In the genomic region with DNA sequence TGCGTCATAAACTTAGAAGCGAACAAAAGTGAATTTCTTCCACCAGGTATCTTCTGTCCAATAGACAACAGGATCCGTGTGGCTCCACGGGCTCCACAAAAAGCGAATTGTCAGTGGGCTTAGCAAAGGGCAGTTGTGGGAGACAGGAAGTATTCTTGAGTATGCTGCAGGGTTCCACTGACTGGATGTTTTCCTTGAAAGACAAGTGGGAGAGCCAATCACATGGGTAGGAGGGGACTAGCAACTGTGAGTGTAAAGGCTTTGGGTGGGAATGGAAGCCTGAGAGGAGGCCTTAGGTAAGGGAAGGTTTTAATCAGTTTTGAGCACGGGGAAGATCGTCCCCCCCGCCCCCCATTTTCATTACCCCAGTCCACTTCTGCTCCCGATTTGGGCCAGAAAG, we compare ENCODE assay signal across 10 mouse cellular contexts. TPM values are rescaled to one million over a fixed set of nuclear protein-coding genes. Genes with fewer than 3 reads are reported as not detected.
DNase-seq lines count a peak whose midpoint lies in the region; ATAC-seq and TF ChIP-seq lines count a peak whose summit lies in the region.
"Had no signal": no experiment of that assay in that cellular context is flagged by ENCODE, and none has a peak within 500 bp of the region (broad histone marks: within the 10 kb centered on the region; RNA-seq: fewer than 3 reads in every experiment).

No protein-coding gene starts in this region.

- H3K9me3 ChIP-seq in hindbrain, embryonic 10.5 days = no peaks in the 10 kb centered on the region
- no peaks in the 10 kb centered on the region for H3K9me3 ChIP-seq in midbrain, embryonic 12.5 days

- H3K36me3 ChIP-seq in hindbrain, embryonic 10.5 days = no peaks in the 10 kb centered on the region
- H3K36me3 ChIP-seq in midbrain, embryonic 12.5 days = no peaks in the 10 kb centered on the region

- no peak overlapping the region for H3K9ac ChIP-seq in midbrain, embryonic 12.5 days (replicated peaks)

- peak; percentile 28 to 37 for DNase-seq in left cerebral cortex, postnatal 14 days (ENCODE audit: low spot score in 2 of 2)
- DNase-seq in left cerebral cortex, adult 9 months (ENCODE audit: low spot score in 2 of 2) = no peak
- peak; percentile 94 for DNase-seq in ZHBTc4 (ENCODE audit: low read depth, low spot score)
- DNase-seq in hindbrain, embryonic 10.5 days (ENCODE audit: low spot score) = peak; percentile 5
- no peak for DNase-seq in cerebellum, adult 2 months
- no peak for DNase-seq in spleen, postnatal 36 days (ENCODE audit: low spot score in 2 of 2)
- no peak for DNase-seq in cerebellum, adult 18-20 months

- intact Hi-C loops in left cerebral cortex, postnatal 14 days (cut with DNase I) = no loop called here

- no peak overlapping the region for H3K27ac ChIP-seq in hindbrain, embryonic 10.5 days
- H3K27ac ChIP-seq in midbrain, embryonic 12.5 days (replicated peaks) = no peak overlapping the region
- H3K27ac ChIP-seq in cerebellum, adult 2 months (ENCODE audit: insufficient read depth, low read length) = no peak overlapping the region

- TF ChIP-seq POLR2A in cerebellum, adult 2 months (IDR thresholded peaks at IDR 0.05; ENCODE audit: borderline replicate concordance, insufficient read depth, low read length) = no peak

- 74% methylated on average over 9 of the region's 9 CpGs for WGBS in hindbrain, embryonic 10.5 days
- 66% methylated on average over 9 of the region's 9 CpGs for whole genome bisulfite sequencing in midbrain, embryonic 12.5 days
- WGBS in cerebellum, adult 2 months = 70% methylated on average over 9 of the region's 9 CpGs

- H3K27me3 ChIP-seq in hindbrain, embryonic 10.5 days (ENCODE audit: insufficient read depth, poor library complexity, severe bottlenecking) = no peaks in the 10 kb centered on the region
- no peaks in the 10 kb centered on the region for H3K27me3 ChIP-seq in midbrain, embryonic 12.5 days
- no peaks in the 10 kb centered on the region for H3K27me3 ChIP-seq in cerebellum, adult 2 months (ENCODE audit: control insufficient read depth, insufficient read depth, low read length)

- no peak overlapping the region for H3K4me2 ChIP-seq in midbrain, embryonic 12.5 days (replicated peaks)

- ATAC-seq in midbrain, embryonic 12.5 days (ENCODE audit: low FRiP score, low read depth) = peak; percentile 72; the same call in 1 of the 2 replicates

- no peaks in the 10 kb centered on the region for H3K4me1 ChIP-seq in hindbrain, embryonic 10.5 days (replicated peaks)
- H3K4me1 ChIP-seq in midbrain, embryonic 12.5 days = no peaks in the 10 kb centered on the region
- no peaks in the 10 kb centered on the region for H3K4me1 ChIP-seq in cerebellum, adult 2 months (ENCODE audit: control insufficient read depth, insufficient read depth, low read length)

- H3K4me3 ChIP-seq in hindbrain, embryonic 10.5 days = no peak overlapping the region
- H3K4me3 ChIP-seq in midbrain, embryonic 12.5 days = no peak overlapping the region
- H3K4me3 ChIP-seq in cerebellum, adult 2 months (replicated peaks; ENCODE audit: insufficient read depth, low read depth, low read length) = no peak overlapping the region

- no peak for TF ChIP-seq CTCF in cerebellum, adult 2 months (IDR thresholded peaks at IDR 0.05; ENCODE audit: borderline replicate concordance, insufficient read depth, low read depth, low read length)

RNA-seq across cellular contexts. Expression of a gene that starts 16.9 kb away (rescaled TPM):
- 1 to 10 TPM; 2.1 TPM for total RNA-seq in left cerebral cortex, postnatal 14 days (2021)
- polyA plus RNA-seq in hindbrain, embryonic 10.5 days (2016; fragmentation: Nextera tagmentation; extraction: Ambion mirVana) = 0.40 and 1.1 TPM in 2 replicates
- polyA plus RNA-seq in midbrain, embryonic 12.5 days (2016; fragmentation: Nextera tagmentation; extraction: Ambion mirVana) = 1.0 and 2.0 TPM in 2 replicates
- 0.59 and 1.6 TPM in 2 replicates for polyA plus RNA-seq in cerebellum, adult 2 months (2012; rRNA removed)
- total RNA-seq: common myeloid progenitor, adult 5-6 weeks had no signal

RNA-seq across cellular contexts. Expression of a gene that starts 24.0 kb away (rescaled TPM):
- 100 to 1,000 TPM; 135 to 136 TPM for total RNA-seq in left cerebral cortex, postnatal 14 days (2021)
- 36.6 and 44.2 TPM in 2 replicates for polyA plus RNA-seq in hindbrain, embryonic 10.5 days (2016; fragmentation: Nextera tagmentation; extraction: Ambion mirVana)
- polyA plus RNA-seq in midbrain, embryonic 12.5 days (2016; fragmentation: Nextera tagmentation; extraction: Ambion mirVana) = 82.8 and 91.4 TPM in 2 replicates
- polyA plus RNA-seq in cerebellum, adult 2 months (2012; rRNA removed) = 31.0 and 32.7 TPM in 2 replicates
- total RNA-seq: common myeloid progenitor, adult 5-6 weeks had no signal

RNA-seq across cellular contexts. Expression of a gene that starts 31.0 kb away (rescaled TPM):
- total RNA-seq in left cerebral cortex, postnatal 14 days (2021) = not detected
- polyA plus RNA-seq in hindbrain, embryonic 10.5 days (2016; fragmentation: Nextera tagmentation; extraction: Ambion mirVana) = not detected in 2 replicates
- not detected in 2 replicates for polyA plus RNA-seq in midbrain, embryonic 12.5 days (2016; fragmentation: Nextera tagmentation; extraction: Ambion mirVana)
- not detected in 2 replicates for polyA plus RNA-seq in cerebellum, adult 2 months (2012; rRNA removed)
- total RNA-seq: common myeloid progenitor, adult 5-6 weeks had no signal
- polyA plus RNA-seq: liver, embryonic 16.5 days had no signal

Comparison
In these comparisons a context has a peak if more than half of its experiments do, and no peak if none do; other contexts are left out.
1. DNase-seq: peak in left cerebral cortex, postnatal 14 days (2 of 2), ZHBTc4 (single experiment) and hindbrain, embryonic 10.5 days (single experiment); none in left cerebral cortex, adult 9 months (0 of 2), cerebellum, adult 2 months (0 of 2), spleen, postnatal 36 days (0 of 2) and cerebellum, adult 18-20 months (0 of 2).